Mouse (Mus musculus) bone marrow macrophage, adult 2 months (primary cell): Measurements from ENCODE around the gene Ufc1.

ENCODE experiments used
- CTCF ChIP-seq: IDR thresholded peaks from 2 replicates; pipeline ENCODE4 v1.5.1; 2012; ENCODE audit warnings: low read depth, mild to moderate bottlenecking, low read length, moderate library complexity
- POLR2A ChIP-seq: IDR thresholded peaks from 2 replicates; pipeline ENCODE4 v1.6.1; 2012; ENCODE audit warnings: mild to moderate bottlenecking, low read depth, low read length, borderline replicate concordance

- TF ChIP-seq POLR2A: no peak
- no peak for TF ChIP-seq CTCF
Observed at GRCm38 (mm10) chr1:171320151-171320550, 25.3 kb upstream of the Ufc1 start.
